Mouse (Mus musculus): ENCODE results near the gene Slc12a4.

Slc12a4 gene

DNA sequence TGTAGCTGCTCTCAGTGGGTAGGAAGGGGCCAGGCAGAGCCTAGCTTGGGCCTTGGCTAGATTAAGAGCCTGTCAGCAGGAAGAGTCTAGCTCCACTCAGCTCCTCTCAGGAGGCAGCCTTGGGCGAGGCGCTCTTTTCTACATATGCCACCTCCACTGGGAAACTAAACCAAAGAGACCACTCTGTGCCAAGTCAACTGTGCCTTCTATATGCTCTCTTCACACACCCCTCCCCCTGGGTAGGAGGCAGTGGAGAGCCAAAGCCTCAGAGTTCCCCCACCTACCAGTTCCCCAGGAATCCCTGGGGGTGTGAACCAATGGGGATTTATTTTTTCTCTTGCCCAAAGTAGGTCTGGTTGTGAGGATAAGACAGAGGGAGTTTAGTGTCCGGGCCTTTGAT lies 34.6 kb downstream of the Slc12a4 start:
- DNase-seq (ENCODE audit: low read depth) = no peak

DNA sequence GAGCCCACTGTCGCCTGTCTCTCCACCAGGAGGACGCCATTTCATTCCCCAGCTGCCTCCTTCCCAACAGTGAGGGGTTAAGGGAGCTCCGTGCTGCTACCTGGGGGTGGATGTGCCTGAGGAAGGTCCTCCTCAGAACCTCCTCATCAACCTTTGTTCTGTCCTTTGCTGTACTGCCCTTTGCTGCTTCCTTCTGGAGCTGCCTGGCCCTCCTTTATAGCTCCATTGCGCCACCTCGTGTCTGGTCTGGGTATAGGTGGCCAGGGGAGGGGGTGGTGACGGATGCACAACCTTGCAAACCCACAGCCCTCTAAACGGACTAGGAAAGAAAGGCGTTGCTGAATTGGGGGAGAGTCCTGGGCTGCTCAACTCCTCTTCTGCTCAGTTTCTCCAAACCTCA lies 35.3 kb downstream of the Slc12a4 start:
- peak; percentile 91 for DNase-seq (ENCODE audit: low read depth)

- no peak for DNase-seq (ENCODE audit: low read depth)
Measured at GRCm38 (mm10) chr8:105925123-105925522, 40.8 kb downstream of the Slc12a4 start.

GRCm38 (mm10) chr8:105919390-105919789 lies 46.5 kb downstream of the Slc12a4 start:
- DNase-seq (ENCODE audit: low read depth) = peak; percentile 58

- DNase-seq (ENCODE audit: low read depth) = peak; percentile 78
Measured at GRCm38 (mm10) chr8:105900941-105901616, 64.8 kb downstream of the Slc12a4 start.

GRCm38 (mm10) chr8:105900180-105900940 lies 65.5 kb downstream of the Slc12a4 start, which contains the start of gene Pskh1:
TSS of gene Pskh1 (plus strand) at chr8:105900441.
- peak; percentile 97 for DNase-seq (ENCODE audit: low read depth)

DNA sequence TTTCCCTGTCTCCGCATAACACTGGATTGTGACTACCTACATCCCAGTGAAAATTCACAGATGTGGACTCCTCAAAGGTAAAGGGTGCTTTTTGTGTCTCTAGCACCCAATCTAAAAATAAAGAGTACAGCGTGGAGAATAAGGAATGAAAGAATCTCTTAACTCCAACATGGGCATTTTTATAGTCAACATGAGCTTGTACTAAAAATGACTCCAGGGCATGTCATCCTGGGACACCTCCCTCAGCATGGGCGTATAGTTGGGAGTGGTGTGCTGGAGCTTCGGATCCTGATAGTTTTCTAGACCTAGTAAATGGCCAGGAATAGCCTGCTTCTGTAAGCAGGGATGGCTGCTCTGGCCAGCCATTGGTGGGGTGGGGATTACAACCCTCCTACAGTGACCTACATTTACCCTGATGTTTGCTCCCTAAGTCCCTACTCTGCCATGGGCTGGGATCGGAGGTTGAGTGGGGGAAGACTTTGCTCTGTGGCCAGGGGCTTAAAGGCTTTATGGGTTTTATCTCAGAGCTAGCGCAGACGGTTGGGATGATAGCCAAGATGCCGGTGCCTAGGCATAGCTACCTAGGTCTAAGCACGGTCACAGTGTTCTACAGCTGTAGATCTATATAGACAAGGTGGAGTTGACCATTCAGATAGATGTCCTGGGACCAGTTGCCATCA lies 68.0 kb downstream of the Slc12a4 start:
- no peak for DNase-seq (ENCODE audit: low read depth)

Measured in naive thymus-derived CD4-positive, alpha-beta T cell, adult 2 months (primary cell).